Mouse (Mus musculus): ENCODE results near the gene Ugt1a7c. TPM values are rescaled to one million over a fixed set of nuclear protein-coding genes. Genes with fewer than 3 reads are reported as not detected.

Ugt1a7c gene
- polyA plus RNA-seq (2014; fragmentation: Illumina TruSeq; extraction: RNeasy Lipid Tissue Mini Kit (QIAGEN cat#74804); ENCODE audit: low read depth, low replicate concordance): 15.9 TPM

GRCm38 (mm10) chr1:88094941-88095492, at the start of gene Ugt1a7c:
Ugt1a7c (plus strand) TSS chr1:88095062.

GRCm38 (mm10) chr1:88055088-88055487, 39.8 kb upstream of the Ugt1a7c start, which contains the start of gene Ugt1a10:
Ugt1a10 (plus strand) TSS chr1:88055388.

GRCm38 (mm10) chr1:88070495-88070894, 24.4 kb upstream of the Ugt1a7c start, which contains the start of gene Ugt1a9:
Ugt1a9 (plus strand) TSS chr1:88070800.

GRCm38 (mm10) chr1:88087513-88087912, 7.3 kb upstream of the Ugt1a7c start, which contains the start of gene Ugt1a8:
Ugt1a8 (plus strand) TSS chr1:88087813.

GRCm38 (mm10) chr1:88103019-88103418, 8.2 kb downstream of the Ugt1a7c start, which contains the start of gene Ugt1a6b:
Ugt1a6b (plus strand) TSS chr1:88103252.

GRCm38 (mm10) chr1:88134457-88135011, 39.7 kb downstream of the Ugt1a7c start, which contains the start of gene Ugt1a6a:
Ugt1a6a (plus strand) TSS chr1:88134809.

GRCm38 (mm10) chr1:88165711-88166110, 70.8 kb downstream of the Ugt1a7c start, which contains the start of gene Ugt1a5:
Ugt1a5 (plus strand) TSS chr1:88166012.

GRCm38 (mm10) chr1:88200456-88200855, 105.6 kb downstream of the Ugt1a7c start, which contains the start of gene Ugt1a2:
Ugt1a2 (plus strand) TSS chr1:88200601.

GRCm38 (mm10) chr1:88205294-88205922, 110.5 kb downstream of the Ugt1a7c start, which contains the start of gene Dnajb3:
Dnajb3 (minus strand) TSS chr1:88205782.

GRCm38 (mm10) chr1:88211812-88212211, 117.0 kb downstream of the Ugt1a7c start, which contains the start of gene Ugt1a1:
Ugt1a1 (plus strand) TSS chr1:88211959.

GRCm38 (mm10) chr1:88226670-88227379, 132.0 kb downstream of the Ugt1a7c start, which contains the start of gene Mroh2a:
Mroh2a (plus strand) TSS chr1:88226986.

Other genes with a start within 250 kb of the Ugt1a7c start
- gene Dgkd, start 241.8 kb upstream of the Ugt1a7c start, polyA plus RNA-seq (2014; fragmentation: Illumina TruSeq; extraction: RNeasy Lipid Tissue Mini Kit (QIAGEN cat#74804); ENCODE audit: low read depth, low replicate concordance): 46.5 TPM
- gene Usp40, start 86.5 kb upstream of the Ugt1a7c start, polyA plus RNA-seq (2014; fragmentation: Illumina TruSeq; extraction: RNeasy Lipid Tissue Mini Kit (QIAGEN cat#74804); ENCODE audit: low read depth, low replicate concordance): 15.1 TPM
- not detected for gene Ugt1a10, start 39.7 kb upstream of the Ugt1a7c start, polyA plus RNA-seq (2014; fragmentation: Illumina TruSeq; extraction: RNeasy Lipid Tissue Mini Kit (QIAGEN cat#74804); ENCODE audit: low read depth, low replicate concordance)
- gene Ugt1a9, start 24.3 kb upstream of the Ugt1a7c start, polyA plus RNA-seq (2014; fragmentation: Illumina TruSeq; extraction: RNeasy Lipid Tissue Mini Kit (QIAGEN cat#74804); ENCODE audit: low read depth, low replicate concordance): not detected
- gene Ugt1a8, start 7.2 kb upstream of the Ugt1a7c start, polyA plus RNA-seq (2014; fragmentation: Illumina TruSeq; extraction: RNeasy Lipid Tissue Mini Kit (QIAGEN cat#74804); ENCODE audit: low read depth, low replicate concordance): not detected
- gene Ugt1a6b, start 8.2 kb downstream of the Ugt1a7c start, polyA plus RNA-seq (2014; fragmentation: Illumina TruSeq; extraction: RNeasy Lipid Tissue Mini Kit (QIAGEN cat#74804); ENCODE audit: low read depth, low replicate concordance): 12.1 TPM
- gene Ugt1a6a, start 39.7 kb downstream of the Ugt1a7c start, polyA plus RNA-seq (2014; fragmentation: Illumina TruSeq; extraction: RNeasy Lipid Tissue Mini Kit (QIAGEN cat#74804); ENCODE audit: low read depth, low replicate concordance): 59.3 TPM
- gene Ugt1a5, start 71.0 kb downstream of the Ugt1a7c start, polyA plus RNA-seq (2014; fragmentation: Illumina TruSeq; extraction: RNeasy Lipid Tissue Mini Kit (QIAGEN cat#74804); ENCODE audit: low read depth, low replicate concordance): not detected
- gene Ugt1a2, start 105.5 kb downstream of the Ugt1a7c start, polyA plus RNA-seq (2014; fragmentation: Illumina TruSeq; extraction: RNeasy Lipid Tissue Mini Kit (QIAGEN cat#74804); ENCODE audit: low read depth, low replicate concordance): 0.25 TPM
- 21.6 TPM for gene Dnajb3, start 110.7 kb downstream of the Ugt1a7c start, polyA plus RNA-seq (2014; fragmentation: Illumina TruSeq; extraction: RNeasy Lipid Tissue Mini Kit (QIAGEN cat#74804); ENCODE audit: low read depth, low replicate concordance)
- 0.61 TPM for gene Ugt1a1, start 116.9 kb downstream of the Ugt1a7c start, polyA plus RNA-seq (2014; fragmentation: Illumina TruSeq; extraction: RNeasy Lipid Tissue Mini Kit (QIAGEN cat#74804); ENCODE audit: low read depth, low replicate concordance)
- 61.5 TPM for gene Mroh2a, start 131.9 kb downstream of the Ugt1a7c start, polyA plus RNA-seq (2014; fragmentation: Illumina TruSeq; extraction: RNeasy Lipid Tissue Mini Kit (QIAGEN cat#74804); ENCODE audit: low read depth, low replicate concordance)
- gene Hjurp, start 182.6 kb downstream of the Ugt1a7c start, polyA plus RNA-seq (2014; fragmentation: Illumina TruSeq; extraction: RNeasy Lipid Tissue Mini Kit (QIAGEN cat#74804); ENCODE audit: low read depth, low replicate concordance): 74.9 TPM
- gene Trpm8, start 182.6 kb downstream of the Ugt1a7c start, polyA plus RNA-seq (2014; fragmentation: Illumina TruSeq; extraction: RNeasy Lipid Tissue Mini Kit (QIAGEN cat#74804); ENCODE audit: low read depth, low replicate concordance): 0.07 TPM

Measured in adipose tissue, adult 10 weeks (tissue).